ENCODE assay signal across 8 mouse cellular contexts in the genomic region with DNA sequence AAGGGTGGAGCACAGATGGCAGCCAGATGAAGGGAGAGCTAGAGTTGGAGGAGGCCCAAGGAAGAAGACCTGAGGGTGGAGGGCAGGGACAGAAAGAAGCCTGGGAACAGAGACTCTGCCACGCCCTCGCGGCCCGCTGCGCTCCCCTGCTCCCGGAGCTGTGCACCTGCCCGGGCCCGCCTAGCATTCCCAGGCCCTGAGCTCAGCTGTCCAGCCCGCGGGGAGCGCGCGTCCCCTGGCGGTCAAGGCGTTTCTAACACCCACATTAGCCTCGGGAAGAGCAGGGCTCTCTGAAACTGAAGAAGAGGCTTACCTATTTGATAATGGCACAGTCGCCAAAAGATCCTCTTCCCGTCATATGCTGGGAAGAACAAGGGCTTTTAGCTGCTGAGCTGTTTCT. TPM values are rescaled to one million over a fixed set of nuclear protein-coding genes. Genes with fewer than 3 reads are reported as not detected.
DNase-seq lines count a peak whose midpoint lies in the region; ATAC-seq and TF ChIP-seq lines count a peak whose summit lies in the region.

No protein-coding gene starts in this region.

- H3K4me2 ChIP-seq in hindbrain, embryonic 16.5 days (ENCODE audit: low read length), result no peak overlapping the region
- peak overlapping the region; percentile 99 for H3K4me2 ChIP-seq in heart, embryonic 15.5 days

- H3K9ac ChIP-seq in hindbrain, embryonic 16.5 days (ENCODE audit: low read depth, low read length), result no peak overlapping the region
- 0 out of 2 replicates have a peak overlapping the region, but pooled peaks have one; percentile 22 for H3K9ac ChIP-seq in heart, embryonic 15.5 days

- peaks cover 46% of the 10 kb centered on the region for H3K4me1 ChIP-seq in hindbrain, embryonic 10.5 days (replicated peaks)
- H3K4me1 ChIP-seq in hindbrain, embryonic 16.5 days (ENCODE audit: control insufficient read depth, insufficient read depth, low read depth, low read length), result peaks cover 11% of the 10 kb centered on the region
- no peaks in the 10 kb centered on the region for H3K4me1 ChIP-seq in cortical plate, adult 2 months (ENCODE audit: control insufficient read depth, insufficient read depth, low read length)
- H3K4me1 ChIP-seq in heart, embryonic 15.5 days (replicated peaks), result peaks cover 44% of the 10 kb centered on the region

- DNase-seq in hindbrain, embryonic 10.5 days (ENCODE audit: low spot score), result peak; percentile 74
- peak; percentile 90 for DNase-seq in R1 (ENCODE audit: low read depth, low spot score)
- peak; percentile 62 for DNase-seq in left cerebral cortex, postnatal 4 days
- DNase-seq in natural killer cell, adult 2 months (ENCODE audit: low spot score in 2 of 2), result peak; percentile 42 to 68
- DNase-seq in thymus, postnatal 25 days, result peak; percentile 81

- intact Hi-C loops in left cerebral cortex, postnatal 4 days (cut with DNase I), result no loop called here

- TF ChIP-seq CTCF in cortical plate, adult 2 months (IDR thresholded peaks at IDR 0.05; ENCODE audit: extremely low read depth, insufficient read depth, low read length), result peak; percentile 61

- H3K9me3 ChIP-seq in hindbrain, embryonic 10.5 days, result no peaks in the 10 kb centered on the region
- no peaks in the 10 kb centered on the region for H3K9me3 ChIP-seq in hindbrain, embryonic 16.5 days (ENCODE audit: control insufficient read depth, low read length)
- H3K9me3 ChIP-seq in heart, embryonic 15.5 days (replicated peaks), result no peaks in the 10 kb centered on the region

- no peak for ATAC-seq in hindbrain, embryonic 16.5 days
- ATAC-seq in heart, embryonic 15.5 days (replicated peaks; ENCODE audit: insufficient number of reproducible peaks, insufficient read depth, low FRiP score, low read depth), result no peak

- no peak overlapping the region for H3K27ac ChIP-seq in hindbrain, embryonic 10.5 days
- no peak overlapping the region for H3K27ac ChIP-seq in hindbrain, embryonic 16.5 days (ENCODE audit: low read depth, low read length)
- H3K27ac ChIP-seq in cortical plate, adult 2 months (ENCODE audit: insufficient read depth, low read length), result no peak overlapping the region
- peak overlapping the region; percentile 96 for H3K27ac ChIP-seq in heart, embryonic 15.5 days

- no peaks in the 10 kb centered on the region for H3K36me3 ChIP-seq in hindbrain, embryonic 10.5 days
- H3K36me3 ChIP-seq in hindbrain, embryonic 16.5 days (ENCODE audit: control insufficient read depth, insufficient read depth, low read length), result no peaks in the 10 kb centered on the region
- H3K36me3 ChIP-seq in heart, embryonic 15.5 days, result 0 out of 2 replicates have a peak, but pooled peaks cover 4% of the 10 kb centered on the region

- H3K4me3 ChIP-seq in hindbrain, embryonic 10.5 days, result no peak overlapping the region
- H3K4me3 ChIP-seq in hindbrain, embryonic 16.5 days (ENCODE audit: low read length), result no peak overlapping the region
- no peak overlapping the region for H3K4me3 ChIP-seq in cortical plate, adult 2 months (ENCODE audit: insufficient read depth, low read length)
- H3K4me3 ChIP-seq in heart, embryonic 15.5 days, result peak overlapping the region; percentile 5; the same call in 1 of the 2 replicates

- TF ChIP-seq POLR2A in cortical plate, adult 2 months (IDR thresholded peaks at IDR 0.05; ENCODE audit: extremely low read depth, insufficient read depth, low read length), result no peak

- 4% methylated on average over 18 of the region's 18 CpGs for WGBS in hindbrain, embryonic 10.5 days
- WGBS in hindbrain, embryonic 16.5 days, result 6% methylated on average over 18 of the region's 18 CpGs
- WGBS in heart, embryonic 15.5 days, result 5% methylated on average over 18 of the region's 18 CpGs

- peaks cover 23% of the 10 kb centered on the region for H3K27me3 ChIP-seq in hindbrain, embryonic 10.5 days (ENCODE audit: insufficient read depth, poor library complexity, severe bottlenecking)
- 0 out of 2 replicates have a peak, but pooled peaks cover 2% of the 10 kb centered on the region for H3K27me3 ChIP-seq in hindbrain, embryonic 16.5 days (replicated peaks; ENCODE audit: control insufficient read depth, insufficient read depth, low read length)
- peaks cover 4% of the 10 kb centered on the region; the same call in 1 of the 2 replicates for H3K27me3 ChIP-seq in heart, embryonic 15.5 days

RNA-seq across cellular contexts. Expression of gene Ppp1r13l, which starts 4.3 kb away (rescaled TPM):
- 4.7 and 5.6 TPM in 2 replicates for polyA plus RNA-seq in hindbrain, embryonic 10.5 days (2016; fragmentation: Nextera tagmentation; extraction: Ambion mirVana)
- polyA plus RNA-seq in hindbrain, embryonic 16.5 days (2015; fragmentation: Nextera tagmentation; extraction: Ambion mirVana), result 1.5 and 1.9 TPM in 2 replicates
- 5.0 and 5.4 TPM in 2 replicates for polyA plus RNA-seq in cortical plate, adult 2 months (2012; rRNA removed)
- polyA plus RNA-seq in heart, embryonic 15.5 days (2015; fragmentation: Nextera tagmentation; extraction: Ambion mirVana), result 13.5 and 14.4 TPM in 2 replicates
- 1 to 10 TPM; 6.0 to 6.4 TPM for total RNA-seq in left cerebral cortex, postnatal 4 days (2021)

RNA-seq across cellular contexts. Expression of gene Cd3eap, which starts 4.6 kb away (rescaled TPM):
- 18.7 and 24.4 TPM in 2 replicates for polyA plus RNA-seq in hindbrain, embryonic 10.5 days (2016; fragmentation: Nextera tagmentation; extraction: Ambion mirVana)
- 23.1 and 23.6 TPM in 2 replicates for polyA plus RNA-seq in hindbrain, embryonic 16.5 days (2015; fragmentation: Nextera tagmentation; extraction: Ambion mirVana)
- 14.4 and 14.6 TPM in 2 replicates for polyA plus RNA-seq in cortical plate, adult 2 months (2012; rRNA removed)
- 13.6 and 15.5 TPM in 2 replicates for polyA plus RNA-seq in heart, embryonic 15.5 days (2015; fragmentation: Nextera tagmentation; extraction: Ambion mirVana)
- total RNA-seq in left cerebral cortex, postnatal 4 days (2021), result 10 to 100 TPM; 15.9 to 18.7 TPM

RNA-seq across cellular contexts. Expression of gene Ercc2, which starts 17.9 kb away (rescaled TPM):
- polyA plus RNA-seq in hindbrain, embryonic 10.5 days (2016; fragmentation: Nextera tagmentation; extraction: Ambion mirVana), result 29.0 and 33.9 TPM in 2 replicates
- polyA plus RNA-seq in hindbrain, embryonic 16.5 days (2015; fragmentation: Nextera tagmentation; extraction: Ambion mirVana), result 22.6 and 25.1 TPM in 2 replicates
- polyA plus RNA-seq in cortical plate, adult 2 months (2012; rRNA removed), result 41.4 and 48.3 TPM in 2 replicates
- 8.9 and 11.3 TPM in 2 replicates for polyA plus RNA-seq in heart, embryonic 15.5 days (2015; fragmentation: Nextera tagmentation; extraction: Ambion mirVana)
- 10 to 100 TPM; 46.1 to 62.8 TPM for total RNA-seq in left cerebral cortex, postnatal 4 days (2021)

RNA-seq across cellular contexts. Expression of gene Ercc1, which starts 19.3 kb away (rescaled TPM):
- 106 and 128 TPM in 2 replicates for polyA plus RNA-seq in hindbrain, embryonic 10.5 days (2016; fragmentation: Nextera tagmentation; extraction: Ambion mirVana)
- 80.6 and 87.2 TPM in 2 replicates for polyA plus RNA-seq in hindbrain, embryonic 16.5 days (2015; fragmentation: Nextera tagmentation; extraction: Ambion mirVana)
- polyA plus RNA-seq in cortical plate, adult 2 months (2012; rRNA removed), result 53.8 and 59.1 TPM in 2 replicates
- polyA plus RNA-seq in heart, embryonic 15.5 days (2015; fragmentation: Nextera tagmentation; extraction: Ambion mirVana), result 59.8 and 60.3 TPM in 2 replicates
- total RNA-seq in left cerebral cortex, postnatal 4 days (2021), result 10 to 100 TPM; 60.1 to 70.9 TPM

RNA-seq across cellular contexts. Expression of gene Klc3, which starts 40.0 kb away (rescaled TPM):
- polyA plus RNA-seq in hindbrain, embryonic 10.5 days (2016; fragmentation: Nextera tagmentation; extraction: Ambion mirVana), result 2.9 and 7.1 TPM in 2 replicates
- polyA plus RNA-seq in hindbrain, embryonic 16.5 days (2015; fragmentation: Nextera tagmentation; extraction: Ambion mirVana), result 2.2 and 2.5 TPM in 2 replicates
- polyA plus RNA-seq in cortical plate, adult 2 months (2012; rRNA removed), result 2.9 and 3.0 TPM in 2 replicates
- polyA plus RNA-seq in heart, embryonic 15.5 days (2015; fragmentation: Nextera tagmentation; extraction: Ambion mirVana), result 3.0 and 4.3 TPM in 2 replicates
- 1 to 10 TPM; 1.2 to 1.3 TPM for total RNA-seq in left cerebral cortex, postnatal 4 days (2021)
